Mouse (Mus musculus): Measurements from ENCODE around the gene Hint3. TPM values are rescaled to one million over a fixed set of nuclear protein-coding genes. Genes with fewer than 3 reads are reported as not detected.

Gene Hint3
- polyA plus RNA-seq, 1 experiment from 2014 or later: 27.7 TPM

GRCm38 (mm10) chr10:30627548-30627947 is 1.9 kb downstream of the Hint3 start:
- Histone ChIP-seq H3K9me3 (replicated peaks) (no peaks in the 10 kb centered on the region), H3K36me3 (no peaks in the 10 kb centered on the region), H3K9ac (no peak overlapping the region), H3K4me2 (no peak overlapping the region), H3K4me1 (no peaks in the 10 kb centered on the region), H3K4me3 (replicated peaks) (no peak overlapping the region), H3K27me3 (no peaks in the 10 kb centered on the region), H3K27ac (0 out of 2 replicates have a peak overlapping the region, but pooled peaks have one; percentile 41)
- ATAC-seq (replicated peaks; ENCODE audit: low FRiP score): no peak
- WGBS: 44% methylated on average over 1 of the region's 1 CpGs

- Histone ChIP-seq H3K4me1 (no peaks in the 10 kb centered on the region), H3K27me3 (no peaks in the 10 kb centered on the region), H3K36me3 (no peaks in the 10 kb centered on the region), H3K4me3 (replicated peaks) (no peak overlapping the region), H3K4me2 (no peak overlapping the region), H3K9me3 (replicated peaks) (no peaks in the 10 kb centered on the region), H3K9ac (no peak overlapping the region), H3K27ac (no peak overlapping the region; the same call in 1 of the 2 replicates)
- ATAC-seq (replicated peaks; ENCODE audit: low FRiP score): no peak
- 77% methylated on average over 5 of the region's 5 CpGs for WGBS
These were observed 5.0 kb downstream of the Hint3 start for GRCm38 (mm10) chr10:30624161-30625019.

GRCm38 (mm10) chr10:30622928-30623327 is 6.5 kb downstream of the Hint3 start:
- Histone ChIP-seq H3K9ac (no peak overlapping the region), H3K27ac (no peak overlapping the region), H3K4me1 (no peaks in the 10 kb centered on the region), H3K27me3 (no peaks in the 10 kb centered on the region), H3K36me3 (no peaks in the 10 kb centered on the region), H3K4me2 (no peak overlapping the region), H3K4me3 (replicated peaks) (no peak overlapping the region), H3K9me3 (replicated peaks) (no peaks in the 10 kb centered on the region)
- no peak for ATAC-seq (replicated peaks; ENCODE audit: low FRiP score)

GRCm38 (mm10) chr10:30618918-30619210 is 10.6 kb downstream of the Hint3 start:
- Histone ChIP-seq H3K9me3 (replicated peaks) (no peaks in the 10 kb centered on the region), H3K4me3 (replicated peaks) (peak overlapping the region; percentile 59), H3K4me1 (peaks cover 7% of the 10 kb centered on the region; the same call in 1 of the 2 replicates), H3K27me3 (no peaks in the 10 kb centered on the region), H3K9ac (peak overlapping the region; percentile 63), H3K27ac (0 out of 2 replicates have a peak overlapping the region, but pooled peaks have one; percentile 97), H3K4me2 (peak overlapping the region; percentile 67), H3K36me3 (no peaks in the 10 kb centered on the region)
- ATAC-seq (replicated peaks; ENCODE audit: low FRiP score): no peak
- 50% methylated on average over 3 of the region's 3 CpGs for WGBS

GRCm38 (mm10) chr10:30618091-30618917 is 11.1 kb downstream of the Hint3 start:
- H3K4me3 ChIP-seq (replicated peaks): peak overlapping the region; percentile 59
- H3K36me3 ChIP-seq: no peaks in the 10 kb centered on the region
- H3K4me2 ChIP-seq: peak overlapping the region; percentile 67
- 1% methylated on average over 49 of the region's 49 CpGs for WGBS
- H3K27me3 ChIP-seq: no peaks in the 10 kb centered on the region
- peaks cover 7% of the 10 kb centered on the region; the same call in 1 of the 2 replicates for H3K4me1 ChIP-seq
- ATAC-seq (replicated peaks; ENCODE audit: low FRiP score): peak; percentile 100
- H3K27ac ChIP-seq: peak overlapping the region; percentile 97
- H3K9me3 ChIP-seq (replicated peaks): no peaks in the 10 kb centered on the region
- peak overlapping the region; percentile 63 for H3K9ac ChIP-seq

- H3K27me3 ChIP-seq: no peaks in the 10 kb centered on the region
- ATAC-seq (replicated peaks; ENCODE audit: low FRiP score): no peak
- no peak overlapping the region for H3K4me3 ChIP-seq (replicated peaks)
- no peaks in the 10 kb centered on the region for H3K9me3 ChIP-seq (replicated peaks)
- peaks cover 6% of the 10 kb centered on the region; the same call in 1 of the 2 replicates for H3K36me3 ChIP-seq
- H3K4me1 ChIP-seq: peaks cover 7% of the 10 kb centered on the region; the same call in 1 of the 2 replicates
- no peak overlapping the region for H3K9ac ChIP-seq
- H3K4me2 ChIP-seq: no peak overlapping the region
- no peak overlapping the region for H3K27ac ChIP-seq
- WGBS: 88% methylated on average over 4 of the region's 4 CpGs
These were observed 16.4 kb downstream of the Hint3 start for GRCm38 (mm10) chr10:30613039-30613438.

GRCm38 (mm10) chr10:30609614-30610013 is 19.8 kb downstream of the Hint3 start:
- no peak for ATAC-seq (replicated peaks; ENCODE audit: low FRiP score)

GRCm38 (mm10) chr10:30608109-30608508 is 21.3 kb downstream of the Hint3 start:
- Histone ChIP-seq H3K27me3 (no peaks in the 10 kb centered on the region), H3K27ac (no peak overlapping the region), H3K36me3 (peaks cover 6% of the 10 kb centered on the region; the same call in 1 of the 2 replicates), H3K4me1 (no peaks in the 10 kb centered on the region), H3K9ac (no peak overlapping the region), H3K4me2 (no peak overlapping the region), H3K4me3 (replicated peaks) (no peak overlapping the region), H3K9me3 (replicated peaks) (no peaks in the 10 kb centered on the region)
- 78% methylated on average over 2 of the region's 2 CpGs for WGBS
- no peak for ATAC-seq (replicated peaks; ENCODE audit: low FRiP score)

More at GRCm38 (mm10) chr10:30609614-30610013, 19.8 kb downstream of the Hint3 start:
- Histone ChIP-seq H3K36me3 (peaks cover 6% of the 10 kb centered on the region; the same call in 1 of the 2 replicates), H3K4me3 (replicated peaks) (no peak overlapping the region), H3K4me2 (no peak overlapping the region), H3K27ac (no peak overlapping the region), H3K9me3 (replicated peaks) (no peaks in the 10 kb centered on the region), H3K27me3 (no peaks in the 10 kb centered on the region), H3K4me1 (no peaks in the 10 kb centered on the region), H3K9ac (no peak overlapping the region)

GRCm38 (mm10) chr10:30600542-30600966 is 28.9 kb downstream of the Hint3 start, which contains the start of gene Trmt11:
Gene Trmt11 (minus strand): TSS chr10:30600749.
- H3K9ac ChIP-seq: peak within 1 kb of the TSS; percentile 67
- under 1% methylated on average over 24 of the region's 28 CpGs for WGBS
- peak within 1 kb of the TSS; percentile 67 for H3K4me2 ChIP-seq
- peaks cover 14% of the 10 kb centered on the region for H3K36me3 ChIP-seq
- no peaks in the 10 kb centered on the region for H3K27me3 ChIP-seq
- H3K4me1 ChIP-seq: peaks cover 7% of the 10 kb centered on the region
- no peaks in the 10 kb centered on the region for H3K9me3 ChIP-seq (replicated peaks)
- H3K4me3 ChIP-seq (replicated peaks): peak within 1 kb of the TSS; percentile 80
- peak; percentile 98 for ATAC-seq (replicated peaks; ENCODE audit: low FRiP score)
- peak within 1 kb of the TSS; percentile 83 for H3K27ac ChIP-seq

- Histone ChIP-seq H3K4me2 (peak overlapping the region; percentile 67), H3K9ac (peak overlapping the region; percentile 67), H3K9me3 (replicated peaks) (no peaks in the 10 kb centered on the region), H3K4me3 (replicated peaks) (peak overlapping the region; percentile 80), H3K36me3 (peaks cover 18% of the 10 kb centered on the region), H3K4me1 (peaks cover 7% of the 10 kb centered on the region), H3K27me3 (no peaks in the 10 kb centered on the region), H3K27ac (peak overlapping the region; percentile 83)
- peak; percentile 91 for ATAC-seq (replicated peaks; ENCODE audit: low FRiP score)
- under 1% methylated on average over 20 of the region's 27 CpGs for WGBS
These were observed 29.3 kb downstream of the Hint3 start for GRCm38 (mm10) chr10:30600094-30600534.

GRCm38 (mm10) chr10:30587037-30587436 is 42.4 kb downstream of the Hint3 start:
- ATAC-seq (replicated peaks; ENCODE audit: low FRiP score): no peak
- Histone ChIP-seq H3K9ac (no peak overlapping the region), H3K27me3 (no peaks in the 10 kb centered on the region), H3K36me3 (peaks cover 66% of the 10 kb centered on the region), H3K27ac (no peak overlapping the region), H3K4me1 (no peaks in the 10 kb centered on the region), H3K9me3 (replicated peaks) (no peaks in the 10 kb centered on the region), H3K4me2 (no peak overlapping the region), H3K4me3 (replicated peaks) (no peak overlapping the region)
- 73% methylated on average over 5 of the region's 5 CpGs for WGBS

- ATAC-seq (replicated peaks; ENCODE audit: low FRiP score): no peak
- no peak overlapping the region for H3K4me3 ChIP-seq (replicated peaks)
- no peak overlapping the region for H3K9ac ChIP-seq
- H3K4me2 ChIP-seq: no peak overlapping the region
- H3K36me3 ChIP-seq: peaks cover 68% of the 10 kb centered on the region
- WGBS: 87% methylated on average over 1 of the region's 1 CpGs
- no peak overlapping the region for H3K27ac ChIP-seq
- no peaks in the 10 kb centered on the region for H3K9me3 ChIP-seq (replicated peaks)
- H3K27me3 ChIP-seq: no peaks in the 10 kb centered on the region
- H3K4me1 ChIP-seq: no peaks in the 10 kb centered on the region
These were observed 43.7 kb downstream of the Hint3 start for GRCm38 (mm10) chr10:30585691-30586090.

Data from kidney, embryonic 15.5 days (tissue).